Comparison of ENCODE assay signal across 12 mouse cellular contexts in genomic region chr13:95444291-95444690, GRCm38 (mm10). TPM values are rescaled to one million over a fixed set of nuclear protein-coding genes. Genes with fewer than 3 reads are reported as not detected.
A peak's percentile ranks its signal among the peaks of the same experiment; 100 is the strongest.
DNase-seq lines count a peak whose midpoint lies in the region; ATAC-seq lines count a peak whose summit lies in the region.
"Had no signal": no experiment of that assay in that cellular context is flagged by ENCODE, and none has a peak within 500 bp of the region (broad histone marks: within the 10 kb centered on the region; RNA-seq: fewer than 3 reads in every experiment).

No protein-coding gene starts in this region.

- no peak for ATAC-seq in kidney, embryonic 14.5 days (ENCODE audit: low FRiP score, low TSS enrichment)
- ATAC-seq in forebrain, embryonic 11.5 days (replicated peaks; ENCODE audit: low FRiP score) = no peak
- no peak for ATAC-seq in neural tube, embryonic 15.5 days (ENCODE audit: low FRiP score)
- no peak for ATAC-seq in erythroblast, adult 5-6 weeks (replicated peaks; ENCODE audit: low FRiP score, poor library complexity, severe bottlenecking)

- peaks cover 33% of the 10 kb centered on the region for H3K27me3 ChIP-seq in kidney, embryonic 14.5 days (ENCODE audit: control insufficient read depth, insufficient read depth, low read length)
- H3K27me3 ChIP-seq in forebrain, embryonic 11.5 days (ENCODE audit: control insufficient read depth, insufficient read depth, low read length) = peaks cover 12% of the 10 kb centered on the region
- H3K27me3 ChIP-seq in limb, embryonic 10.5 days (ENCODE audit: low read depth, poor library complexity, severe bottlenecking) = peaks cover 44% of the 10 kb centered on the region
- peaks cover 35% of the 10 kb centered on the region for H3K27me3 ChIP-seq in neural tube, embryonic 15.5 days (replicated peaks)
- H3K27me3 ChIP-seq: CH12.LX had no signal

- peak overlapping the region; percentile 38 for H3K4me3 ChIP-seq in kidney, embryonic 14.5 days (ENCODE audit: low read length)
- peak overlapping the region; percentile 42 for H3K4me3 ChIP-seq in forebrain, embryonic 11.5 days (ENCODE audit: low read depth, low read length)
- H3K4me3 ChIP-seq in limb, embryonic 10.5 days = peak overlapping the region; percentile 57
- peak overlapping the region; percentile 47 for H3K4me3 ChIP-seq in neural tube, embryonic 15.5 days (replicated peaks)

- peak overlapping the region; percentile 28; the same call in 1 of the 2 replicates for H3K9ac ChIP-seq in kidney, embryonic 14.5 days (ENCODE audit: low read depth, low read length)
- H3K9ac ChIP-seq in forebrain, embryonic 11.5 days (ENCODE audit: low read length) = peak overlapping the region; percentile 49
- H3K9ac ChIP-seq in neural tube, embryonic 15.5 days (replicated peaks) = peak overlapping the region; percentile 36; the same call in 1 of the 2 replicates

- H3K9me3 ChIP-seq in kidney, embryonic 14.5 days (ENCODE audit: control insufficient read depth, low read length) = no peaks in the 10 kb centered on the region
- no peaks in the 10 kb centered on the region for H3K9me3 ChIP-seq in forebrain, embryonic 11.5 days (ENCODE audit: control insufficient read depth, low read length)
- H3K9me3 ChIP-seq in limb, embryonic 10.5 days (replicated peaks) = no peaks in the 10 kb centered on the region
- H3K9me3 ChIP-seq in neural tube, embryonic 15.5 days (replicated peaks) = no peaks in the 10 kb centered on the region

- peak overlapping the region; percentile 87 for H3K4me2 ChIP-seq in kidney, embryonic 14.5 days (replicated peaks; ENCODE audit: low read depth, low read length)
- H3K4me2 ChIP-seq in forebrain, embryonic 11.5 days (ENCODE audit: low read depth, low read length, severe bottlenecking) = peak overlapping the region; percentile 93
- H3K4me2 ChIP-seq in neural tube, embryonic 15.5 days = peak overlapping the region; percentile 94

- intact Hi-C loops in left cerebral cortex, postnatal 36 days (cut with DNase I) = no loop called here

- H3K4me1 ChIP-seq in kidney, embryonic 14.5 days (ENCODE audit: control insufficient read depth, insufficient read depth, low read length) = 0 out of 2 replicates have a peak, but pooled peaks cover 5% of the 10 kb centered on the region
- H3K4me1 ChIP-seq in forebrain, embryonic 11.5 days (replicated peaks; ENCODE audit: control insufficient read depth, insufficient read depth, low read length) = peaks cover 8% of the 10 kb centered on the region
- peaks cover 34% of the 10 kb centered on the region for H3K4me1 ChIP-seq in limb, embryonic 10.5 days
- peaks cover 19% of the 10 kb centered on the region for H3K4me1 ChIP-seq in neural tube, embryonic 15.5 days

- WGBS in kidney, embryonic 14.5 days = 8% methylated on average over 7 of the region's 7 CpGs
- WGBS in forebrain, embryonic 11.5 days = 14% methylated on average over 7 of the region's 7 CpGs
- WGBS in limb, embryonic 10.5 days = 9% methylated on average over 7 of the region's 7 CpGs
- 17% methylated on average over 7 of the region's 7 CpGs for WGBS in neural tube, embryonic 15.5 days

- H3K27ac ChIP-seq in kidney, embryonic 14.5 days (ENCODE audit: low read depth, low read length) = no peak overlapping the region
- no peak overlapping the region for H3K27ac ChIP-seq in forebrain, embryonic 11.5 days (ENCODE audit: low read depth, low read length)
- H3K27ac ChIP-seq in limb, embryonic 10.5 days = peak overlapping the region; percentile 82
- H3K27ac ChIP-seq in neural tube, embryonic 15.5 days (replicated peaks) = no peak overlapping the region

- no peaks in the 10 kb centered on the region for H3K36me3 ChIP-seq in kidney, embryonic 14.5 days (ENCODE audit: control insufficient read depth, insufficient read depth, low read length)
- H3K36me3 ChIP-seq in forebrain, embryonic 11.5 days (ENCODE audit: control insufficient read depth, insufficient read depth, low read length) = no peaks in the 10 kb centered on the region
- no peaks in the 10 kb centered on the region for H3K36me3 ChIP-seq in limb, embryonic 10.5 days
- no peaks in the 10 kb centered on the region for H3K36me3 ChIP-seq in neural tube, embryonic 15.5 days

- DNase-seq in kidney, postnatal 14 days = no peak
- DNase-seq in forebrain, embryonic 11.5 days (ENCODE audit: low spot score) = no peak
- DNase-seq in limb, embryonic 10.5 days (ENCODE audit: low spot score) = no peak
- no peak for DNase-seq in left cerebral cortex, postnatal 36 days (ENCODE audit: low spot score in 2 of 2)
- no peak for DNase-seq in adrenal gland, postnatal 10 days

RNA-seq across cellular contexts. Expression of gene Crhbp, which starts 0.4 kb away (rescaled TPM):
- polyA plus RNA-seq in kidney, embryonic 14.5 days (2014; fragmentation: Nextera tagmentation; extraction: Ambion mirVana) = not detected in 2 replicates
- polyA plus RNA-seq in forebrain, embryonic 11.5 days (2014; fragmentation: Nextera tagmentation; extraction: Ambion mirVana) = 0.17 and 0.25 TPM in 2 replicates
- polyA plus RNA-seq in limb, embryonic 10.5 days (2016; fragmentation: Nextera tagmentation; extraction: Ambion mirVana) = 3.9 and 4.8 TPM in 2 replicates
- 6.5 and 7.5 TPM in 2 replicates for polyA plus RNA-seq in neural tube, embryonic 15.5 days (2015; fragmentation: Nextera tagmentation; extraction: Ambion mirVana)
- not detected in 2 replicates for total RNA-seq in erythroblast, adult 5-6 weeks (2015; ENCODE audit: low replicate concordance)
- total RNA-seq in erythroblast, adult 5-6 weeks (2017; ENCODE audit: low replicate concordance) = not detected in 2 replicates
- 10 to 100 TPM; 21.2 to 23.5 TPM for total RNA-seq in left cerebral cortex, postnatal 36 days (2021)
- not detected for total RNA-seq in adrenal gland, postnatal 10 days (2021)
- total RNA-seq: CH12.LX; common myeloid progenitor, adult 5-6 weeks had no signal
- polyA plus RNA-seq: spleen, adult 2 months had no signal

RNA-seq across cellular contexts. Expression of gene S100z, which starts 34.2 kb away (rescaled TPM):
- not detected in 2 replicates for polyA plus RNA-seq in kidney, embryonic 14.5 days (2014; fragmentation: Nextera tagmentation; extraction: Ambion mirVana)
- 0.83 and 1.7 TPM in 2 replicates for polyA plus RNA-seq in forebrain, embryonic 11.5 days (2014; fragmentation: Nextera tagmentation; extraction: Ambion mirVana)
- polyA plus RNA-seq in limb, embryonic 10.5 days (2016; fragmentation: Nextera tagmentation; extraction: Ambion mirVana) = not detected in 2 replicates
- polyA plus RNA-seq in neural tube, embryonic 15.5 days (2015; fragmentation: Nextera tagmentation; extraction: Ambion mirVana) = not detected in 2 replicates
- total RNA-seq in erythroblast, adult 5-6 weeks (2015; ENCODE audit: low replicate concordance) = not detected in 2 replicates
- not detected in 2 replicates for total RNA-seq in erythroblast, adult 5-6 weeks (2017; ENCODE audit: low replicate concordance)
- not detected for total RNA-seq in left cerebral cortex, postnatal 36 days (2021)
- total RNA-seq in adrenal gland, postnatal 10 days (2021) = not detected
- total RNA-seq: CH12.LX; common myeloid progenitor, adult 5-6 weeks; left cerebral cortex, adult 8-10 months had no signal
- polyA plus RNA-seq: spleen, adult 2 months had no signal
